ENCODE assay signal across 8 mouse cellular contexts in genomic region chr17:74526806-74527653, GRCm38 (mm10). TPM values are rescaled to one million over a fixed set of nuclear protein-coding genes. Genes with fewer than 3 reads are reported as not detected.
DNase-seq lines count a peak whose midpoint lies in the region; ATAC-seq and TF ChIP-seq lines count a peak whose summit lies in the region.

No protein-coding gene starts in this region.

- peak; percentile 16; the same call in 1 of the 2 replicates for TF ChIP-seq POLR2A in embryonic fibroblast, embryonic 13.5 days (IDR thresholded peaks at IDR 0.05; ENCODE audit: low read depth, low read length)
- no peak for TF ChIP-seq POLR2A in olfactory bulb, adult 2 months (IDR thresholded peaks at IDR 0.05; ENCODE audit: insufficient read depth, low read depth, low read length)

- DNase-seq in layer of hippocampus, adult 11-12 months (ENCODE audit: low spot score), result peak; percentile 8
- DNase-seq in layer of hippocampus, adult 9-11 months, result no peak
- DNase-seq in Muller cell, postnatal 12 days (ENCODE audit: inconsistent ontology term), result peak; percentile 27
- no peak for DNase-seq in frontal cortex, postnatal 10 days (ENCODE audit: low spot score in 2 of 2)
- no peak for DNase-seq in right cerebral cortex, postnatal 14 days

- no peak for ATAC-seq in limb, embryonic 13.5 days (ENCODE audit: low FRiP score, low read depth)

- H3K27ac ChIP-seq in embryonic fibroblast, embryonic 13.5 days (ENCODE audit: insufficient read depth, low read length), result peak overlapping the region; percentile 87
- H3K27ac ChIP-seq in limb, embryonic 13.5 days, result peak overlapping the region; percentile 98
- peak overlapping the region; percentile 84 for H3K27ac ChIP-seq in olfactory bulb, adult 2 months (ENCODE audit: insufficient read depth, low read depth, low read length)

- TF ChIP-seq CTCF in embryonic fibroblast, embryonic 13.5 days (IDR thresholded peaks at IDR 0.05; ENCODE audit: borderline replicate concordance, insufficient read depth, low read length), result no peak
- TF ChIP-seq CTCF in olfactory bulb, adult 2 months (IDR thresholded peaks at IDR 0.05; ENCODE audit: insufficient read depth, low read depth, low read length), result no peak

- H3K4me3 ChIP-seq in embryonic fibroblast, embryonic 13.5 days (ENCODE audit: insufficient read depth, low read length), result peak overlapping the region; percentile 10
- peak overlapping the region; percentile 98 for H3K4me3 ChIP-seq in limb, embryonic 13.5 days
- no peak overlapping the region for H3K4me3 ChIP-seq in olfactory bulb, adult 2 months (ENCODE audit: insufficient read depth, low read depth, low read length)

- no peaks in the 10 kb centered on the region for H3K27me3 ChIP-seq in limb, embryonic 13.5 days

- no peaks in the 10 kb centered on the region for H3K9me3 ChIP-seq in limb, embryonic 13.5 days

- 0 out of 2 replicates have a peak, but pooled peaks cover 6% of the 10 kb centered on the region for H3K4me1 ChIP-seq in embryonic fibroblast, embryonic 13.5 days (ENCODE audit: control insufficient read depth, insufficient read depth, low read length)
- H3K4me1 ChIP-seq in limb, embryonic 13.5 days, result peaks cover 28% of the 10 kb centered on the region
- no peaks in the 10 kb centered on the region for H3K4me1 ChIP-seq in olfactory bulb, adult 2 months (ENCODE audit: control insufficient read depth, insufficient read depth, low read length)

- H3K9ac ChIP-seq in limb, embryonic 13.5 days, result peak overlapping the region; percentile 75

- H3K4me2 ChIP-seq in limb, embryonic 13.5 days (replicated peaks), result peak overlapping the region; percentile 63

- no peaks in the 10 kb centered on the region for H3K36me3 ChIP-seq in limb, embryonic 13.5 days

- whole genome bisulfite sequencing in limb, embryonic 13.5 days, result 84% methylated on average over 9 of the region's 9 CpGs
- 78% methylated on average over 9 of the region's 9 CpGs for WGBS in olfactory bulb, adult 2 months

RNA-seq across cellular contexts. Expression of gene Birc6, which starts 1.1 kb away (rescaled TPM):
- polyA plus RNA-seq in embryonic fibroblast, embryonic 13.5 days (2011; ENCODE audit: insufficient read length, low read depth, missing spikeins), result 97.3 and 106 TPM in 2 replicates
- polyA plus RNA-seq in limb, embryonic 13.5 days (2015; fragmentation: Nextera tagmentation; extraction: Ambion mirVana), result 104 and 113 TPM in 2 replicates
- polyA plus RNA-seq in olfactory bulb, adult 2 months (2012; ENCODE audit: insufficient read depth, insufficient read length, low replicate concordance, missing spikeins), result 49.8 and 211 TPM in 2 replicates

RNA-seq across cellular contexts. Expression of gene Yipf4, which starts 37.7 kb away (rescaled TPM):
- polyA plus RNA-seq in embryonic fibroblast, embryonic 13.5 days (2011; ENCODE audit: insufficient read length, low read depth, missing spikeins), result 161 and 164 TPM in 2 replicates
- 50.9 and 51.5 TPM in 2 replicates for polyA plus RNA-seq in limb, embryonic 13.5 days (2015; fragmentation: Nextera tagmentation; extraction: Ambion mirVana)
- not detected in 2 replicates for polyA plus RNA-seq in olfactory bulb, adult 2 months (2012; ENCODE audit: insufficient read depth, insufficient read length, low replicate concordance, missing spikeins)

Comparison
In these comparisons a context has a peak if more than half of its experiments do, and no peak if none do; other contexts are left out.
1. DNase-seq: peak in layer of hippocampus, adult 11-12 months (single experiment) and Muller cell, postnatal 12 days (single experiment); none in layer of hippocampus, adult 9-11 months (single experiment), frontal cortex, postnatal 10 days (0 of 2) and right cerebral cortex, postnatal 14 days (single experiment).
2. Peak in every context shown above with its lines, with median percentiles within 50 percentile points of each other: H3K27ac ChIP-seq.